Mouse (Mus musculus) neural tube, embryonic 10.5 days (tissue): ENCODE measurements around the gene Irx1.

ENCODE experiments used
- DNase-seq: peaks from one replicate; pipeline ENCODE4 v3.0.0-alpha.2; 2017; ENCODE audit warnings: low spot score; ENCODE audit errors: extremely low spot score

Gene Irx1

DNA sequence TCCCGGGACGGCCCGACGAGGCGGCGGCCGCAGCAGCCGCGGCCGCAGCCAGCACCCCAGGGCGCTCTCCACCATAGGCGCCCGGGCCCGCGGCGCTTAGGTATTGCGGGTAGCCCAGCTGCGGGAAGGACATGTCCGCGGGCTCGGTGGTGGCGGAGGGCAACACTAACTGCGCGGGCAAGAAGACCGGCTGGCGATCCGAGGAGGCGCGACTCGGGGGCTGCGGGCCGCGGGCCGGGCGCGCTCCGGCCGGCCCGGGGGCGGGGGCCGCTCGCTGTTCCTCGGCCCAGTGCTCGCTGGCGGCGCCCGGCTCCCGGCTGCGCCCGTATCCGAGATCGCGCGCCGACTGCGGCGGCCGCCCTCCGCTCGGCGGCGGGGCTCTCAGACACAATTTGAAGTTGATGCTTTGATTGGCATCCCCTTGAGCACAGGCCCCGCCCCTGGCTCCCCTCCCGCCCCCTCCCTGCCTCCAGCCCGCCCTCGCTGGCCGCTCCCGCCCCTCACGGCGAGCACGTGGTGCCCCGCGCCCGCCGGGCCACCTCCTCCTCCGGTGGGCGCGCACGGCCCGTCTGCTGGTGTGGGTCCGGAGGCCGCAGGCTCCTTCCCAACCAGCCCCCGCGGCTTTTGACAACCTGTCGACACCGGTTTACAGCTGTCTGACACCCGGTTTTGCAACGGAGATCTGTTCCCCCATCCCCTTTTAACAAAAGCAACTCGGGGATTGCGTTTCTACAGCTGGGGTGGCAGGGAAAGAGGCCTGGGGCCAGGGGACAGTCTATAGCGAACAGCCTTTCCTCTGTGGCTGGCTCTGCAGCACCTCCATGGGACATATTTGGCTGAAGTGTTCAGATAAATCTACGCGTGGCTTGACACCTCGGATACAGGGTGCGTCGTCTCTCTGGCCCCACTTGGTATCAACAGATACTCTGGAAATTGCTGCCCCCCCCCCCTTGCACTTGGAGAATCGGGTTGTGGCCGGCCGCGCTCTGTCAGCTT, at the start of gene Irx1:
Gene Irx1 (minus strand): TSS at position 368 of the 996 bp plus-strand sequence.
- DNase-seq = peak; percentile 78

DNA sequence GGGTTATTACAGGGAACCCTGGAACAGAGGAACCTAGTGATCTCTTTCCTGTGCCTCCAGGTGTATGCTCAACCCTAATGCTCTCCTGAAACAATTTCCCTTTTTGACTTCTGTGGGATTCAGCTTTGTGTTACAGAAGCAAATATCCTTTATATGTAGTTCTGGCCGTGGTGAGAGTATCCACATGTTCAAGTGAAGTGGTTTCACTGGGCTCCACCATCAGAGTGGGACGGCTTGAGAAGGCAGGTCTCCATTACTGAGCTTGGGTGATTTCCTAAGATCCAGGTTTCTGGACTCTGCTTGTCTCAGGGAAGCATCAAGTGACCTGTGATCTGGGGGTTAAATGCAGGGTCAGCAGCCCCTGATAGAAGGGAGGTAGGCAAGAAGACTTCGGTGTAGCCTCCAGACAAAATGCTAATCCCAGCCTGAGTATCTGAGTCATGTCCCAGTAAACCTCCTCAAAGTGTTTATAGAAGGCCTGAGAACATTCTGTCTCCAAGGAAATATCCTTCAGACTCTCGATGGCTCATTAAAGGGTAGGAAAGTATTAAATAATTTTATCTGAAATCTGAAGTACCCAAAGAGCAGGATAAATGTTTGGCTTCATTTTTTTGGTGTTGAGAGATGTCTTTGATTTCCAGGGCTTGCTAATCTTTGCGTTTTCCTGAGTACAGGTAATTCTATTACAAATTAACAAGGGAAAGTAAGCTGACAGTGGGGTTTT, 16.6 kb upstream of the Irx1 start:
- DNase-seq = no peak

DNA sequence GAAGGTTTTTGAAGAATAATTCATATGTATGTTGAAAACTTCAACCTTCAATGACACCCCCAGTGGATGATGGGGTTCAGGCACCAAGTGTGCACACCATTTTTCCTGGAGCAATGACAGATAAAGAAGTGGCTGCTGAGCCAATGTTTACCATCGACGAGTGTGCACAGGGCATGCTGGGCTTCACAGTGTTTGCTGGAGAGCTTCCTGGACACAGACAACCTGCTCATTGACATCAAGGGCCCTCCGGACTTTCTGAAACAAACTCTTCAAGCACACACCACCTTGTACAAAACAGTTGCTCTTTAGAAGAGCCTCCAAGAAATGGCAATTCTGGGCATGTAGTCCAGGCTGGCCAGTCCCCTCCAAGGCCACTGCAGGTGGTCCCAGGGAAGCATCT, 12.2 kb upstream of the Irx1 start:
- DNase-seq = no peak

DNA sequence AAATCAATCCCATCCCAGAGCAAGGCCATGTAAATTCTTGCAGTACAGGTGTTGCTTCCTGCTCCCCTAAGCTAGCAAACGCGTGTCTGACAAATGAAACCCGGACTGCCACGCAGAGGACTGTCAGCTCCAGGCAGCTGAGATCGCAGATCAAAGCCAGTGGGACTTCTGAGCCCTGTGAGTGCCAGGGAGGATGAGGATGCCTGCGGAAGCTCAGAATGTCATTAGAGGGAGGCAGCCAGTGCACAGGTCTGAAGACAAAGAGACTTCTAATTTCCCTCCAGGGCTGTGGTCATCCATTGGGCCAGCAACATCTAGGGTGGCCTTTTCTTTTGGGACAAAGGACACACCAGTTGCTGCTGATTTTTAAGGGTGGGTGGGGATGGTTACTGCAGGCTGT, 4.8 kb upstream of the Irx1 start:
- peak; percentile 40 for DNase-seq

DNA sequence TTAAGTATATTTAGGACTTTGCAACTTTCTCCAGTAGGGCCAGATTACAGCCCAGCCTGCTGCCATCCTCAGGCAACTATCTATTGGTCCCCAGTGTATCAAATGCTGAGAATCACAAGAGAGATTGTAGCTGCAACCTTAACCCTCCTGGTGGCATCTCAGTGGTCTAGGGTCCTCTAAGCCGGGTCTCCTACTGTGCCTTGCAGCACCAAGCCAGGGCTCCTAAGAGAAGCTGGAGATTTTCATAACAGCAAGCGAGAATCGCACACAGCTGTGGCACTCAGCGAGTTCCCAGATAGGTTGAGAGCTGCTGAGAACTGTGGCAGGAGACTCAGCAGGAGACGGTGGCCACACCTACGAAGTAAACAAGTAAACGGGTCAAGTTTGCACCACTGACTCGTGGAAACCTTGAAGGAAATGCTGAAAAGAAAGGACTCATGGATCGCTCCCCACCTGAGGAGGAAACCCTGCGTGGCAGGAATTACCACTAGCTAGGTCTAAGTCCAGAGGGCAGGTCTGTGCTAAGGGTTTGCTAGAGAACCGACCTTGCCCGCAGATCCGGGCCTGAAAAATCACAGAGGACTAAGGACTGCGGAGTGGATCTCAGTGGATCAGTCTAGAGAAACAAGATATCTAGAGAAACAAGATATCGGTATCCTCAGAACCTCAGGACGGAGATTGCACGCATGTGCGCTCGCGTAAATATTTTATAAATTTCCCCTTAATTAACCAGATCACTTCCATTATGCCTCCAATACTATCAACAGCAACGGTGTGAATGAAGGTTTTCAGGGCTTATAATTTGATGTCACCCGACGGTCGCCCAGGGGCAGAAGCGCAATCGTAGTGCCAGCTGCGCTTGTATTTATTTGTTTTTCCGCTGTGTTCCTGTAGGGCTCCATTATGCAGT, 4.1 kb upstream of the Irx1 start:
- peak; percentile 45 for DNase-seq

DNA sequence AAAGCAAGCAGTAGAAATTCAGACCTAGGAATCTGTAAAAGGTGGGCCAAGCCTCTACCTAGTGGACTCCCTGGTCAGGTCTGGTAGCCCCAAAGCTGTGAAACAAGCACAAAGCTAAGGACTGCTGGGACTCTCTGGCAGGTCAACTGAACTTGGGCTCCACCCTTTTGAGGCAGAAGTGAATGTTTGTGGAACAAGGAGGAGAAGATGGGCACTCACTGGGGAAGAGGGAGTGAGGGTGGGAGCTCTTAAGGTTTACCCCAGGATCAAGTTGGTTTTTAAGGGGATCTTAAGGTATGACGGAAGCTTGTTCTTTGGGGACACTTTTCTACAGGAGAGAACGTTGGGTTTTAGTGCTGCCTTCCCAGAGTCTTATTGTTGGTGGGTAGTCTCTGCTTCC, 3.1 kb upstream of the Irx1 start:
- DNase-seq = peak; percentile 15

DNA sequence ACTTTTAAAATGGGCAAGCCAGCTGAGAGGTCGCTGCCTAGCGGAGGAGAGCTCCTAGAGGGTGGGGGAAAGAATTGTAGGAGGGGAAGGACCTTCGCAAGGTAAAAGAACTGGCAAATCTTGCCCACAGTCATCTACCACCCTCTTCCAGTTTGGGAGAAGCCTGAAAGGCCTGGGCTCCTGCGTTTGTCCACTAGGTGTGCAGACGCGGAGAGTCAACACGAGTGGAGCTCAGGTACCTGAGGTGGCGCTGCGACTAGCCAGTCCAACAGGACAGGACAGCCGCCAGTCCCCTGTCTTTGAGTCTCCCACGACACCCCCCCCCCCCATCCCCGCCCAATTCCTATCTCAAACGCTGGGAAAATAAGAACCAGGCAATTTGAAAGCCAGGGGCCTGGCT, 843 bp upstream of the Irx1 start:
- peak; percentile 45 for DNase-seq

DNA sequence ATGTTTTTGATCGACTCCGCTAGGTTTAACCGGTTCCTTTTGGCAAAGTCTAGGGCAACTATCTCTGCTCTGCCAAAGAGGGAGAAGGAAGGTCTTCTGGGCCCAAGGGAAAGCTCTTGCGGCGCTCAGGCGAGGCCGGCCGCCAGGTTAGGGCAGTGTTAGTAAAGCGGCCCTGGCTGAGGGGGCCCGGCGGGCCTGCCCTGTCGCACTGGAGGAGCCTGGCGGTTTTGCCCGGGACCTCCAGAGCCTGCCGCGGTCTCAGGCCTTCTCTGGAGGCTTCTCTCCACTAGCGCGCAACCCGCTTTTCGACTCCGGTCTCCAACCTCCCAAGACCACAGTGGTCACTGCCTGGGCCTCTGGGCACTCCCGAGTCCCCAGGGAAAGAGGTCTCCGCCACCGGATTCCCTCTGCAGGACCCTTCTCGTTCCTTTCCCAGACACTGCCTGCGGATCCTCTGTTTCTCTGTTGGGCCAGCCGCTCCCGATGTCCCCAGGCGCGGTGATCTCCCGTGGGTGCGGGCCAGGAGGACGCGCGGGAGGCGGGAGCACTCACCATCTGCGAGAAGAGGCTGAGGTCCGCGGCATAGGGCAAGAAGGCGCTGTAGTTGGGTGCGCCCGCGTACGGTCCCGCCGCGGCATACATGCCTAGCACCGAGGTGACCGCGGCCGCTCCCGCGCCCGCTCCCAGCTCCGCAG, 715 bp downstream of the Irx1 start:
- peak; percentile 80 for DNase-seq

DNA sequence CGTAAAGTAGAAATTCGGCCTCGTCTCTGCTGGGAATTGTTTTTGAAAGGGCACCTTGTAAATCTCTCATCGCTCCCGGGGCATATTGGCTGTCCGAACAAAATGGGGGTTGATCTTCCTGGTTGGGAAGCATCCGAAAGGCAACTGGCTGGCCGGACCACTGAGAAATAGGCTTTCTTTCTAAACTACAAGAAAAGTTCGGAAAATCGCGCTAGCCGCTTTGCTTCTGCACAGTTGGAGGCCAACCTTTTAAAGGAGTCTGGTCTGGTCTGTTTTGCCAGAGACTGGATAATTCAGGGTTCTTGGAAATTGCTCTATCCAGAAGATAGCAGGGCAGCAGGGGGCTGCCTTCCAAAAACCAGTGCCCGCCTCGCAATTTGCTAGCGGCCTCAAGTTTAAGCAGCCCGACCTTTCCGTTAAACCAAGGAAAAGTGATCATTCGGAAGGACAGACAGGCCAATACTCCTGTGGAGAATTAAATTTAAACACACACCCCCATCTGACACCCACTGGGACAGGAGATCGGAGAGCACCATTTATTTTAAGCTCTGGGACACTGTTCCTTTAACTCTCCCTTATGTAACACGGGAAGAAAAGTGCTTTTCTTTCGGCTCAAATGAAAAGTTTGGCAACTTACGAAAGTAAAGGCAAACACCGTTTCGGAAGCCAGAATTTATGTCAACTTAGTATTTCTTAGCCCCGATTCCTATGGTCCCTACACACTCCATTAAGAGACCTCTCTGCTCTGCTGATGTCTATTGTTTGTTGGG, 1.4 kb downstream of the Irx1 start:
- DNase-seq = peak; percentile 60

DNA sequence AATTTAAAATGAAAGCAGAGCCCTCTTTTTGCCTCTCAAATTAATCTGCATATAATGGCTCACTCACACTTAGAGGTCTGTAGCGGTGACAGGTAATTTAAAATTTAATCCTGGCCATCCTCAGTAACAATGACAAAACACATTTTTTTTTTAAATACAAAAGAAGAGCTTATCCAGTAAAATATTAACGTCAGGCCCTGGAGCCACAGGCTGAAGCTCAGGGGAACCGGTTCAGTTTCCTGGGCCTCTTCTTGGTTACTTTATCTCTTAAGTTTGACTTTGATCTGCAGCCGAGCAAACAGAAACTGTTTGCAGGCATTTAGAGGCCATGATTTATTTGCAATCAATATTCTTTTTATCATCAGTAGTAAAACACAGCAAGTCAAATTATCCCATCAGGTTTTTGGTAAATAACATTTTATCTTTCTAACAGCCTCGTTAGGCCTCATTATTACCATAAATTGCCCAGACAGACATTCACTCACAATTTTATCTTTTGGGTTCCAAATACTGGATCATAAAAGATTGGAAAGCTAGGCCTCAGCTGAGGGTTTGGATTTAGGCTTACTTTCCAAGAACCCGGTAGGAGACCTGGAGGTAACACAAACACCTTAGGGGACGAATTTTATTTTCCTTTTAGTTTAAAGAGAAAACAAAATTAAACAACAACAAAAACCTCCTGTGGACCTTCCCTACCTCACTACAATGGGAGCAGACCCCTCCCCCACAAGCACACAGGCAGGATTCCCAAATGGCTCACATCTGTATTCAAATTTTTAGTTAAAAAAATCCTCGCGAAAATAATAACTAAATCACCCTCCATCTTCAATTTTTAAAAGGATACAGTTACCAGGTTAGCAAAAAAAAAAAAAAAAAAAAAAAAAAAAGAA, 2.4 kb downstream of the Irx1 start:
- DNase-seq = no peak

DNA sequence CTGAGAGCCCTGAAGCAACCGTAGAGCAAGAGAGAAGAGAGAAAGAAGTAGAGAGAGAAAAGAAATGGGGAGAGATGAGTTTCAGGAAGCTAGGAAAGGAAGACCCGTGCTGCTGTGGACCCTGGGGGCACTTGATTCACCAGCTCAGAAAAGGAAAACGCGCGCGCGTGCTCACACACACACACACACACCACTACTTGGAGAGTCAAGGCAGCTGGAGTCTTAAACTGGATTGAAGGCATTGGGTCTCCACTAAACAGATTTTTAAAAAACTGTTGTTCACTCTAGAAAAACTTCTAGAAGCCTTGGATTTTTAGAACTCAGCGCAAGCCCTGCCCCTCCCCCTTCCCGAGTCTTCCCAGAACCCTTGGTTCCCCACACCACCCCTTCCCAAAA, 3.2 kb downstream of the Irx1 start:
- peak; percentile 37 for DNase-seq

DNA sequence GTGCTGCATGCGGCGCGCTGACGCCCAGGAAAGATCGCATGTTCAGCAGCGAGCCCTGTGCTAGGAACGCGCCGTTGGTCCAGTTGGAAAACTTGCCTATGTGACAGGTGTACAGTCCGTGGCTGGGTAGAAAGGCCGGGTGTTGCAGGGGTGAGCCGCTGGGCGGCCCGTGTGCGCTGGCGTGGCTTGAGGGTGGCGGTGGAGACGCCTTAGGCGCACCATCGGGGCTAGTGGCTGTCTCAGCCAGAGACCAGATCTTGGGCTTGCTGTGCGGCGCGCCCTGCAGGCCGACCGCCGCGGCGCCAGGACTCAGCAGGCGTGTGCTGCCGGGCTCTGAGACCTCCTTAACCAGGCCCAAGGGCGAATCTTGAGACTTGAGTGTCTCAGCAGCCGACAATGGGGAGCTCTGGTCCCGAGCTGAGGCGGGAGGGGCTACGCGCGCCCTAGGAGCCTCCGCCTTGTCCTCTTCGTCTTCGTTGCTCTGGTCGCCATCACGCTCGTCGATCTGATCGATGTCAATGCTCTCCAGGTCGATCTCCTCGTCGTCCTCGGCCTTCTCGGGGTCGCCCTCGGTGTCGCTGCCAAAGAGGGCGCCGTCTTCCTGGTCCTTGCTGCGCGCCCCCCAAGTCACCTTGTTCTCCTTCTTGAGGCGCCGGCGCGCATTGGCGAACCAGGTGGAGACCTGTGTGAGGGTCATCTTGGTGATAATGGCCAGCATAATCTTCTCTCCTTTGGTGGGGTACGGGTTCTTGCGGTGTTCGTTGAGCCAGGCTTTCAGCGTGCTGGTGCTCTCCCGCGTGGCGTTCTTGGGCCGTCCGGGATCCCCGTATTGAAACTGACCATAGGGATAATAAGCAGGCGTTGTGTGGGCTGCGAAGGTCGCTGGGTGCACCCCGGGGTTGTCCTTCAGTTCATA, 3.9 kb downstream of the Irx1 start:
- DNase-seq = peak; percentile 68

DNA sequence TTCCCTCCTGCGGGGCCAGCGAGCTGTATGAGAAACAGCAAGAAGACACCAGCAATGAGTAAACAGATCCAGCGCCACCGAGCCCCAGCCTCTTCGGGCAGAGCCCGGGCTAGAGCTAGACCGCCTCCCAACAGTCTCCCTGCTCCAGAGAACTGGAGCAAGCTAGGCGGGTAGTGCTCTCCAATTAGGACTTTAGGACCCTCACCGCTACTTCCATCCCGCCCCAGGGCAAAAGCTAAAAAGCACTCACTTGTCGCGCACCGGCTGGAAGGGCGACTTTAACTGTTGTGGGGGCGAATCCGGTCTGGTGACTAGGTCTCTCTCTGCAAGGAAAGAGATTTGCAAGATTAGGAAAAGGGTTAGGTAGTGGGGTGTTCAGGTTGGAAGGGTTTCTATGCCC, 4.9 kb downstream of the Irx1 start:
- peak; percentile 57 for DNase-seq

DNA sequence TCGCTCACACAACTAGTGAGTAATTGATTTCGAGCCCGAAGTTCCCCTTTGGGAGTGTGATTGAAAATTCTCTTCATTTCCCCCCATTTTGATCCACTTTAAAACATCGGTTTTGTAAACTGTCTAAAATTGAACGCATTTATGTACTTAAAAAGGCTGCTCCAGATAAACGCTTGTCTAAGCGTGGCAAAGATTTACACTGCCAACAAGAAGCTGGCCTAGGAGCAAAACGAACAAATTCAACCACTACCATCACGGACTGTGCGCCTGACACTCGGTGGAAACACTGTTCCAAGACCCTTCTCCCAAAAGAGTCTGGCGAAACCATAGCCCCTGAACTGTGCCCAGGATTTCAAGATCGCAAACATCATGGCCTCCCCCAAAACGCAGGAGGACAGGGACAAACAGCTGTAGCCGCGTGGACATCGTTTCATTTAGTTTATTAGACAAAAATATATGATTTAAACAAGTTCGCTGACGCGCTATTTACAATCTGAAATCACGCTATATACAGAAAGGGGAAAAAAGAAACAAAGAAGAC, 5.6 kb downstream of the Irx1 start:
- peak; percentile 50 for DNase-seq

DNA sequence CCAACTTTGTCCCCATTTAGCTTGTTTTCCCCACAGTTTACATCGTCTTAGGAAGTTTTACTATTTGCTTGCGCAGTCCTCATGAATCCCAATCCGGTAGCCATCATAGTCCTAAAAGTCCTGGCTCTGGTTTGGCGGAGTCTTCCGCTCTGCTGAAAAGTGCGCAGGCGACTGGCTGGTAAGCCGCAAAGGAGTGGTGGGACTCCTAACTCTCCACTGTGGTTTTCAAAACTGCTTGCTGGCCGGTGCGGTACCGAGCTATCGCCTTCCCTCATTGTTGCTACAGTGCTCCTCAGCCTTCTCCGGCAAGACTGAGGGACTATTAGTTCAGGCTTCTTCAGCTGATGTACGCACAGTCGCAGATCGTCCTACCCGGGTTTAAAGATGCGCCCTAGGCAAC, 6.4 kb downstream of the Irx1 start:
- DNase-seq = peak; percentile 55

DNA sequence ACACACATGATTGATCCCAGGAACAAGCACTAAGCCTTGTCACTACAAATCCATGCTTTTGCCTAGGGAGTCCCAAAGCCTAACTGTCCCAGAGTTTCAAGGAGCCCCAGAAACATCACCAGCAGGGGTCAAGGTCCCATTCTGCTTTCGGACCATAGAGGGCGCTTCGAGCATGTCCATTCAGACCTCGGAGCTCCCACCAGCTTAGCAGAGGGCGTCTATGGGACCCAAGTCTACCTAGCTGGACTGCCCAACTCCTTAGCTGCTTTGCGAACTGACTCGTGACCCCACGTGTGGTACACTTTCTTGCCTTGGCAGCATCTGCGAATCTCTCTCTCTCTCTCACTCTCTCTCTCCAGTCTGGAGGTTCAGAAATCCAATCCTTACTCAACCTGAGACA, 7.0 kb downstream of the Irx1 start:
- DNase-seq = peak; percentile 68

DNA sequence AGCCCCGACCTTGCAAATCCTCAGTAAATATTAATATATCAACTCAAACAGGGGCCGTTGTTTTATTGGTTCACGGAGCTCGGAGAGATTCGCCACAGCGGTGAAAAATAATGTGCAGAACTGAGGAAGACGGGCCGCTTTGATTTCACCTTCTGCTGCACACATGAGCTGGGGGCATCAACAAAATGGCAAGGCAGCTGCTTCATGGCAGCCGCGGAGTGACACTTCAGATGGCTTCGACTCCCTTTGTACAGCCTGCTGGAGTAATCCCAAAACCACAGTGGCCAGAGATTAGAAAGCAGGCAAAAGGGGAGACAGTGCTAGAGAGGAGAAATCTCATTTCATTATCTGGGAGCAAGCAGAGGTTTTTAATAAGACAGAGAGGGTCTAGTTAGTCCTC, 11.6 kb downstream of the Irx1 start:
- DNase-seq = no peak

DNA sequence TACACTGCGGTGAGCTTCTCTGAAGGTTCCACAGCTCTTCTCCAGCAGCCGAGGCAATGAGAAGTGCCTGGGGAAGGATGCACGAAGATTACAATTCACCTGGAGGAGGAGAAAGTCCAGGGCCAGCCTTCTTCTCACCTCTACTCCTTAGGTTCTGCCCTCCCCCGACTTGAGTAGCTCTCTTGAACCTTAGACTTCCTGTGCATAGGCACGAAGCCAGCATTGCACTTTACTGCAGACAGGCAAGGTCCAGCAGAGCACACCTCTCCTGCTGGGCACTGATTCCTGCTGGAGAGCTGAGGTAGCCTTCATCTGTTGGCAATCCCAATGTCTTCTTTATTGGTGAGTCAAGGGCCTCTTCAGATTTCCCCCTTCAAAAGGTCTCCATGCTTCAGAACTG, 13.7 kb downstream of the Irx1 start:
- DNase-seq = no peak
